Mouse (Mus musculus) lung, postnatal 0 days (tissue): ENCODE measurements around the gene Sstr4.

Experiments
- CTCF ChIP-seq: IDR thresholded peaks from 2 replicates; pipeline ENCODE4 v1.5.1; 2016; ENCODE audit warnings: antibody characterized with exemption, mild to moderate bottlenecking
- EP300 ChIP-seq: IDR thresholded peaks from 2 replicates; pipeline ENCODE4 v1.6.1; 2016; ENCODE audit warnings: antibody characterized with exemption, mild to moderate bottlenecking, control low read depth

DNA sequence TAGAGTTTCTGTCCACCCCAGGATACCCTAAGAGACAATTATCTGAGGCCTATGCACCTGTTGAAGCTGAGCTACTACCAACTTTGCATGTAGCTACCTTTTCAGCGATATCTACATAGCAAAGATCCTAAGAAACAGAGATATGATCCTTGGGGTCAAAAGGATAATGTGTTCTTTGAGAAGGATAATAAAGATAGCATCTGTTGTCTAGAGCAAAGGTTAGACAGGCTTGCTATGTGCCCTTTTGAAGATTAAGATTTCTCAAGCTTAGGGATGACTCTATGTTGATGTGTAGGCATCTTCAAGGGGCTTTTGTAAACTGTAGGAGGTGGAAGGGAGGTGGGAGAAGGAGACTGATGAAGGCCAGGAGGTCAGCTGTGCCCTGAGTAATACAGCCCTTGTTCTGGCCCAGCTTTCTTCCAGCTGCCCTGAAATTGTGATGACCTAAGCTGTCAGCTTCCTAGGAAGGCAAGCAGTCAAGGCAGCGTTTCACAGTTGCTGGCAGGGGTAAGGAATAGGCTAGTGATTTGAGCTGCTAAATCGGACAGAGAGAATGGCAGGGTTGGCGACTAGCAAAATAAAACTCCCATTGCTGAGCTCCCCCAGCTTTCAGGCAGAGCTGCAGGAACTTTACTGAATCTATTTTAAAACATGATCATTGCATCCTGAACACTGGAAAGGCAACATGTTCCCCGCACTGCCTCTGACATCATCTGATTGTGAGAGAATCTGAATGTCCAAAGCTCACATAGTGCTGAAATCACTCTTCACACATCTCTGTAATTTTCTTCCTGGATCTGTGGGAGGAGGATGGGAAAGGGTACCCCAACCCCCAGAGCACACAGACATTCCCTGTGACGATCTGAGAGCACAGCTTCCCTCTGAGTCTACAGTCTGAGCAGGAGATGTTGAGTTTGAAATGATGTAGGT lies 7.2 kb upstream of the Sstr4 start:
- TF ChIP-seq CTCF (no peak), EP300 (no peak)
